Mouse (Mus musculus) stomach, postnatal 0 days (tissue): ENCODE data around the gene Fbxo7.

Experiments
- CTCF ChIP-seq: IDR thresholded peaks from 2 replicates; pipeline ENCODE4 v1.5.1; 2016; ENCODE audit warnings: antibody characterized with exemption, low read depth, mild to moderate bottlenecking, moderate library complexity
- EP300 ChIP-seq: optimal IDR thresholded peaks from 2 replicates; pipeline ENCODE3; 2016; ENCODE audit warnings: antibody characterized with exemption

GRCm38 (mm10) chr10:86100281-86100851, 78.6 kb downstream of the Fbxo7 start:
- TF ChIP-seq CTCF (no peak), EP300 (peak; percentile 39)
